Mouse (Mus musculus): ENCODE results near the gene Abhd17c.

Gene Abhd17c

DNA sequence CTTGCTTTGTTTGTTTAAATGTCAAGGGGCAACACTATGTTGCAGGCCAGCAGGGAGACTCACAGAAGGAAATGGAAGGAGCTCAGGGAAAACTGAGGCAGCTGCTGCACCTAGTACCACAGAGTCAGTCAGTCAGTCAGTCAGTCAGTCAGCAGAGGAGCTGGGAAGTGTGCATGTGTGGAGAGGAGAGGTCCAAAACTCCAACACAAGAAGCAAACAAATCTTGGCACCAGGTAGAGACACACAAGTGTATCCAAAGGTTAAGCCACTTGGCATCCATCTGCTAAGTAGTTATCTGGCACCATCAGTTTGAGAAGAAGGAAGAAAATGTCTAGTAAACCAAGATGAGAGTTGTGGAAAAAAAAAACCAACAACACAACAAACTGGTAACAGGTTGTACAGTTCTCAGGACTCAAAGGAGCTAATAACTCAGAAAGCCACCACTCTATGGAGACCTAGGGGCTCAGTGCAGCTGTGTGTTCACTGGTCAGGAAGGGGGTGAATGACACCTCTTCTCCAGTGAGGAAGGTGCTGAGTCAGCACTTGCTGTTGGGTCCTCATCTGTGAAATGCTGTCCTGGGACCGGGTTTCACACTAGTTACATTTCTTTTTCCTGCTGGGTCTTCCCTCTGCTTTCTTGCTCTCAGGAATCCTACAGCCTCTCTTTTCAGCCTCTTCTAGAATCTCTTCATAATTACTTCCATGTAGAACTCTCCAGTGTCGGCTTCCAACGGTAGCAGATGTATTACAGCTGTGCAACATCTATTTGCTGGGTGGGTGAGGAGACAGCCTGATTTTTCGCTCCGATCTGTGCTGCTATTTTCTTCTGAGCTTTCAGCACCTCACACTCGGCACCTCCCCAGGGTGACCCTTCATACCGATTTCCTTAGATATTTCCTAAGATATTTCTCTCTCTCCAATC is 34.8 kb downstream of the Abhd17c start:
- no peak for DNase-seq

GRCm38 (mm10) chr7:84115385-84115784 is 36.3 kb downstream of the Abhd17c start:
- DNase-seq = no peak

DNA sequence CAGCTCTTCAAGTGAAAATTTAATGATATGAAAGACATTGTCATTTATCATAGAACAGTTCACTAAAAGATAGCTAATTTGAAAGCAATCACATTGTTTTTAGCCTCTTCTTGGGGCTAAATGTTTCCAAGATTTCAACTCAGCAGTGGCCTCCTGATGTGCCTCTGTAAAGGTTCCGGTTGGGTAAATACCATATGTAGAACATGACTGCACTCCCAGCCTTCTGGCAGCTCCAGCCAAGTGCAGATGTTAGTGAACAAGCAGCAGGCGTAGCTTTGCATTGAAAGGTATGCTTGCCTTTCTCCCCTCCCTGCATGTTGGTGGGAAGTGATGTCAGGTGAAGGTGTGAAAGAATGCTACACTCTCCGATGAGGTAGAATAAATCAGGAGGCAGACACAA is 36.9 kb downstream of the Abhd17c start:
- DNase-seq = no peak

DNA sequence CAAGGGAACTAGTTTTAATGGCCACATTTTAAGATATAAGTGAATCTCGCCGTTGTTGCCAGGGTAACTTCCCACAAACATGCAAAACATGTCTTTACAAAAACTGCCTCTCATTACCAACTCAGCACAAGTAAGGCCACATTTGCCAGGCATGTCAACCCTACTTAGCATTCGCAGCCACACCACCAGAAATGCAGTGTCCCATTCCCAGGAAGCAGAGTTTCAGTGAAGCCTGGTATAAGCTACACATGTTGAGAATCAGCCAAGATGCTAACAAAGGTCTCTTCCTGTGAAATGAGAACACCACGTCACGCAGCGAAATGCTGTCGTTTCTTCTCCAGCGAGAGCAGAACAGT is 38.7 kb downstream of the Abhd17c start:
- DNase-seq = no peak

DNA sequence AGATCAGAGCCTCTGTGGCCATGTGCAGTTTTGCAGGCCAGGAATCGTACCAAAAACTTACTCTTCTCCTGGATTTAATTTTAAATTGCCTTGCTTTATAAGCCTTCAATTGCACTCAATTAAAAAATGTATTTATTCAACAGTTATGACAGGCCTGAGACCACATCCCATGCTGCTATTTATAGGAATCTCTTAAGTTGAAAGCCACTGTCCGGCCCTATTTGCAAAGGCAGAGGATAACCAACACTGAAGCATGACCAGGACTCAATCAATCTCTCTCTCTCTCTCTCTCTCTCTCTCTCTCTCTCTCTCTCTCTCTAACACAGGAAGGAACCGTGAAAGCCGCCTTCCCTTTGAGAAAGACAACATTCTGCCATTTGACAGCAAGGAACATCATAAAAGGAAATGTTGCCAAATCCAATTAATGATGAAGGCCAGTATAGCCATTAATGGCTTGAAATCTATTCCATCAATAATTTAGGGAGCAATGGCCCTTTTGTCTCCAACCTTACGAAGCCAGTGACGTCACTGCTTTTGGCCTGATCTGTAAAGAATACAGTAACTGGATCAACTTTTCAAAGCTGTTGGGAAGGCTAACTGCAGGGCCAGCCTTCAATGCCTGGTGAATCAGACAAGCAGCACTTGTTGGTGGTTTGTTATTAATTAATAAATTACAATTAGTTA is 39.2 kb downstream of the Abhd17c start:
- DNase-seq = no peak

DNA sequence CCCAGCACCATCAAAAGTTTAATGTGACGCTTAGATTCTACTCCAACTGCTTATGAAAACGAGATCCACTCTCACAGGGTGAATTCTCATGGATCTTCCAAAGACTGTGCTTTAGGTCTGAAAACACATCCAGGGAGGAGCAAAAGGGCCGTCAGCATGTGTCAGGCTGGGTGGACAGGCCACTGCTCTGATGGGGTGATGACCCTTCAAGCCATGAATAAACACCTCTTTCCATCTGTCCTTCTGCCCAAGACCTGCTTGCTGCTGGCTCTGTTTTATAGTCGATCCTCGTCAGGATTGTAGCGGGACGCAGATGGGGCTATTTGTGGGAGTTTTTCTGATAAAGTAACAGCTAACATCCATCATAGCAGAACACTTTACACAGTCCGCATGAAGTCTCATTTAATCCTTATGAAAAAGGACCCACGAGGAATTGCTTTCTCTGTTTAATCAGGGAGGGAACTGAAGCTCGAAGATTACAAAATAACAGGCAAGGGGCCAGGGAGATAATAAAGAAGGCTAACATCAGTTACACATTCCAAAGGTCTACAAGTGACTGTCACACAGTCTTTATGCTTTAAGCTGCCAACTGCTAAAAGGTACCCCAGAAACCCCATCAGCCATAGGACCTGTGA is 39.9 kb downstream of the Abhd17c start:
- DNase-seq = no peak

DNA sequence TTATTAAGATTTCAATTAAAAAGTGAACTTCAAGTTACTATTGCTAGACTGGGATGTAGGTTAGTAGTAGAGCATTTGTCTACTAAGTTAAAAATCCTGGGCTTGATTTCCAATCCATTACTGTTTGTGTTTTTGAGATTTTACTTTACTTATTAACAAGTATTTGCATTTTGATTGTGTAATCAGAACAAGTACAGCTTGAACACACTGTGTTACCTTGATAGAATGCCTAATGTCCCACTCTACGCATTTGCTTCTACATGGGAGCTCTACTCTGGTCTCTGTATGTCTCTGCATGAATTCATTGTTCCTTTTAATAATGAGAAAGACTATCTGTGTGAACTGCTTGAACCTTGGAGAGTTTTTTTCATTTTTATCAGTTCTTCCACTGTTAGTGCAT is 44.8 kb downstream of the Abhd17c start:
- no peak for DNase-seq

- no peak for DNase-seq
Measured at GRCm38 (mm10) chr7:84102589-84102988, 49.1 kb downstream of the Abhd17c start.

DNA sequence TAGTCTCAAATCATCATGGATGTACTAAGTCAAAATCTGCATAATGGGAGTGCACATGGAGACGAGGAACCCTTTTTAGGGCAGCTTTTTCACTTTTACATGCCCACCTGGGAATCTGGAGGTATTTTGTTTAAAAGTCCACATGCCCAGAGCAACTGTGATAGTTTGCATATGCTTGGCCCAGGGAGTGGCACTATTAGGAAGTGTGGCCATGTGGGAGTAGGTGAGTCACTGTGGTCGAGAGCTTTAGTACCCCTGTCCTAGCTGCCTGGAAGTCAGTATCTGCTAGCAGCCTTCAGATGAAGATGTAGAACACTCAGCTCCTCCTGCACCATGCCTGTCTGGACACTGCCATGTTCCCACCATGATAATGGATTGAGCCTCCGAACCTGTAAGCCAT is 51.0 kb downstream of the Abhd17c start:
- no peak for DNase-seq

DNA sequence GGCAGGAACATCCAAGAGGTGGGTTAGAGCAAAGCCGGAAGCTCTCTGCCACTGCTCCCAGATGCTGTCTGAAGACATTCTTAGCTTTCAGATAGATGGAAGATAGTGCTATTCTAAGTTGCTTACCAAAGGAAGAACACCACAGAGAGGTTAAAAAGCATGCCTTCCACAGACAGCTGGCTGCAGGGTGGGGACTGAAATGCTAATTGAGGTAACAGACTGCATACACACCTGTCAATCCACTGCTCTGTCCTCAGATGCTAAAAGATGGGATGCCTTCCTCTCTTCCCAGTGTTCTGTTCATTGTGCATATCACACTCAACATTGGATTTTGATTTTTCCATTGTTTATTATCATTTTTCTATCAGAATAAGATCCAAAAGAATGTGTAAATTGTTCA is 53.6 kb downstream of the Abhd17c start:
- DNase-seq = no peak

GRCm38 (mm10) chr7:84096501-84096900 is 55.2 kb downstream of the Abhd17c start:
- no peak for DNase-seq

- DNase-seq = no peak
Measured at GRCm38 (mm10) chr7:84090793-84091192, 60.9 kb downstream of the Abhd17c start.

DNA sequence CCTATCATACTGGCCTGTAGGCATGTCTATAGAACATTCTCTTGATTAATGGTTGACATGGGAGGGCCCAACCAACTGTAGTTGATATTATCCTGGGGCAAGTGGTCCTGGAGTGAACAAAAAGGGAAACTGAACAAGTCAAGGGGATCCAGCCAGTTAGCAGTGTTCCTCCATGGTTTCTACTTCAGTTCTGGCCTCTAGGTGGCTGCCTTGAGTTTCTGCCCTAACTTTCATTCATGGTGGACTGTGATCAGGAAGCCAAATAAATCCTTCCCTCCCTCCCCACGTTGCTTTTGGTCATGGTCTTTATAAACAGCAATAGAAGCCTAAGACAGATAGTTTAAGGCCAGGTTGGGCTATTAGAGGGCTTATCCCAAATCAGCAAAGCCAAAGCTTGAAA is 61.9 kb downstream of the Abhd17c start:
- no peak for DNase-seq

DNA sequence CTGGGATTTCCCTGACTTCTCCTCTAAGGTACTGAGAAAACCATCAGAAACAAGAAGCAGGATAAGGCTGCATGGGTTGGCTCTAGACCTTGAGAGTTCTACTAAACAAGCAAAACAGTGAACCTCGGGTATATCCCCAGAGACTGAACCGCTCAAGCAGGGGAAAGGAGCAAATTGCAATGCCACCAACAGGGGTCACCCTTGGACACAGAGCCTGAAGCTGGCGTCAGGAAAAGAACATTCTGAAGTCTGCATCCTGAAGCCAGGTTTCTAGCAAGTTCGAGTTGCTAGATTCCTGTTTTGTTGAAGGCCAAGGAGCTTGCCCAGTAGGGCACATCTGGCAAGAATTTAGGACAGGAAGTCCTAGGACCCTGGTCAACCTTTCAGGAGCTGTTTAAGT is 62.7 kb downstream of the Abhd17c start:
- DNase-seq = peak; percentile 62

DNA sequence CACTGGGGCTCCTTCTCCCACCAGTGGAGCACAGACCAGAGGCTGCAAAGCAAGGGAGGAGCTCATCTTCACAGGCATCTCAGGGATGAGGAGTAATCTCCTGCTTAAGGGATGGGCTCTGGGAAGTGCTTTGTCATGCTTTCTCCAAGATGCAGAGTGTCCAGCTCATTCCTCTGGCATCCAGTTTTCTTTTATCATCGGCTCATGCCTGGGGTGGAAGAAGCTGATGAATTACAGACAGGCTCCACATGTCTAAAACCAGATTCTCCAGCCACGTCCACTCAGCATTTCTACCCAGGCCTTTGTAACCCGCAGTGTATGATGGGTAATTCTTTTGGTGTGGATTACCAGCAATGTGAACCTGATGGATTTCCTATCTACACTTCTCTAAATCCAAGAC is 63.5 kb downstream of the Abhd17c start:
- no peak for DNase-seq

- peak; percentile 72 for DNase-seq
Measured at GRCm38 (mm10) chr7:84086039-84086829, 65.5 kb downstream of the Abhd17c start, which contains the start of gene Cemip. TSS of gene Cemip (minus strand) at chr7:84086502.

- peak; percentile 60 for DNase-seq
Measured at GRCm38 (mm10) chr7:84085049-84085945, 66.4 kb downstream of the Abhd17c start.

GRCm38 (mm10) chr7:84077257-84078013 is 74.3 kb downstream of the Abhd17c start:
- no peak for DNase-seq

- DNase-seq = no peak
Measured at GRCm38 (mm10) chr7:84074266-84074665, 77.4 kb downstream of the Abhd17c start.

DNA sequence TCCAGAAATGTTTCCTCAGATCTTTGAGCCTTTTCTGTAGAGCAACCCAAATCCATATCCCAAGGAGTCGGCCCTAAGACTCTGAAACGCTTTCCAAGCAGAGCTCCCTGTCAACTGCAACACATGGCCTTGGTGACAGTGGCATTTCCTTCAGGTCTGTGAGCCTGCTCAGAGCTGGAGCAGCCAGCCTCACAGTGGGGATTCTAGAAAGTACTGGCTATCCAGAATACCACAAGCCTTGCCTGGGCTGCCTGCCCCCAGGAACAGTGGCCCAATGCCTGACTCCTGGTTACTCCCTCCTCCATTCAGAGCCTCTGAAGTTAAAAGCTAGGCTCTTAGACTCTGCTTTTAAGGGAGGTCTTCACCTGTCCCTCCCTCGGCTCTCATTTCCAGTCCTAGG is 77.8 kb downstream of the Abhd17c start:
- no peak for DNase-seq

GRCm38 (mm10) chr7:84068931-84069330 is 82.8 kb downstream of the Abhd17c start:
- no peak for DNase-seq

Data from liver (tissue).